Mouse (Mus musculus) adrenal gland, adult 8-10 months (tissue): ENCODE measurements around the gene Rtn1. TPM values are rescaled to one million over a fixed set of nuclear protein-coding genes. Genes with fewer than 3 reads are reported as not detected.

ENCODE experiments used
- DNase-seq: peaks from one replicate; pipeline ENCODE4 v3.0.0; 2022
- total RNA-seq, 4 experiments: library from RNA; stranded (reverse); gene quantifications; 2 replicates each; pipeline ENCODE4 v1.2.4; 2022

Gene Rtn1
- total RNA-seq, 4 experiments from 2014 or later = 29.4 to 51.8 (median 36.0) TPM

DNA sequence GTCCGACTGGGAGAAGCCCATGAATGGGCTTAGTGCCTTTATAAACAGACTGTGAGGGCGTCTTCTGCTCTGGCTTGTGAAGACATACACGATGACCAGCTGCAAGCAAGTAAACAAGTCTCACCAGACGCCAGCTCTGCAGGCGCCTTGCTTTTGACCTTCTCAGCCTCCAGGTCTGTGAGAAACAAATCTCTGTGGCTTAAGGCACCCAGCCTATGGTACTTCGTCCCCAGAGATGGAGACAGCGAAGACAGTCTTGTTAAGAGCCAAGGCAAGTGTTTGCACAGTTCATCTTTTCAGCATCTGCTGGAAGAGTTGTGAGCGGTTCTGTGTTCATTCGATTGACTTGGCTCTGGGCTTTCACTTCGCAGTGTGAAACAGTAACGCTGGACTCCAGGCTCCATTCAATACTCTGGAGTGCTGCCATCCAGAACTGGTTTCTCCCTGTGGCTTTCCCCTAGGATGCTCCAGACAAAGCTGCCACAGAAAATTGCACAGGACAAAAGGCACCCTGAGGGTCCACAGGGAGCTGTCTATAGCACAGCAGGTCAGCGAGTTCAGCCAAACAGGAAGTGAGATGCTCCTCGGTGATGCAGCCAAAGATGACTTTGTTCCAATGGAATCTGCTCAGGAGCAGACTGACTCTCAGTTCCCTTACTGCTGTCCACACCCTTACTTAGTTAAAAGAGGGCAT lies 135.0 kb downstream of the Rtn1 start:
- no peak for DNase-seq

DNA sequence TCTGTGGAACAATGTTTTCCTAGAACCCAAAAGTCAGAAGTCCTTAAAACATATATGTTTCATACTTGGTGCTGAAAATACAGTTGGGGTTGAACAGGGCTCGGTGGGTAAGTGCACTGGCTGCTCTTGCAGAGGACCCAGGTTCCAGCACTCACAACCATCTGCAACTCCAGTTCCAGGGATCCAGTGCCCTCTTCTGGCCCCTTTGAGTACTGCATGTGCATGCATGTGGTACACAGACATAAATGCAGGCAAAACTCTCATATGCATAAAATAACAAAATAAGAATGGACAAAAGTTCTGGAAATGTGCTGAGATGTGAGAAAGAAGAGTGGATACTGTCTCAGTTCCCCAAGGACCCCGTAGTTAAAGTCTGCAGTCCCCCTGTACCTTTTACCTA lies 141.2 kb downstream of the Rtn1 start:
- DNase-seq = no peak

DNA sequence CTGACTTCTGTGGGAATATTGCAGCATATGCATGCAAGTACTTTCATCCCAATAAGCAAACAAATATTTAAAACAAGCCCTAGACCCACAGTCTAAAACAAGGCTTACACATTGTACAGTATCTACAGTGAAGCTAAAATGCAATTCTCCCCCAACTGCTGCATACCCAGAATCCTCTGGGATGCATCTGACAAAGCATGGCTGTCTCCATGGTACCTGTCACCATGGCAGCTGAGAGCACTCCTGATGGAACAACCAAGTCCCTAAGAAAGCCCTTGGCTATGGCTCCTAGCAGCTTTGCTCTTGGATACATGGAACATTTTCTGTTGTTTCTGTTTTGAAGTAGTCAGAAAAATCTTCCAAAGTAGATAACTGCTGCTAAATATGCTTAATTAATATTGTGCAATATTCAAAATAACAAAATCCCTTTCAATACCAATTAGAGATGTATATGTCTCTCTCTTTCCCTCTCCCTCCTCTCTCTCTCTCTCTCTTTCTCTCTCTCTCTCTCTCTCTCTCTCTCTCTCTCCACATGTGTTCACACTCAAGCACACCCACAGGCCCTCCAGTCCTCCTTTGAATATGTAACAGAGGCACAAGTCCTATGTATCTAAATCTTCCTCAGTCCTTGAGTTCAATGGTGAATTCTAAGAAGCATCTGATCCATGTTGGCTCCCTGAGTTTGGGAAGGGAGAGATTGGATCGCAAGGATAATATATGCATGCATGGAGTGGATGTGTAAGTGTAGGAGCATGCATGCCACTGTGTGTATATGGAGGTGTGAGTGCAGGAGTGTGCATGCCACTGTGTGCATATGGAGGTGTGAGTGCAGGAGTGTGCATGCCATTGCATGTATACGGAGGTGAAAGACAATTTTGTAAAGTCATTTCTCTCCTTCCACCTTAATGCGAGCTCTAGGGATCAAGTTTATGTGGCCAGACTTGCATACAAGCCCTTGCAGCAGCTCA lies 143.3 kb downstream of the Rtn1 start:
- DNase-seq = no peak

DNA sequence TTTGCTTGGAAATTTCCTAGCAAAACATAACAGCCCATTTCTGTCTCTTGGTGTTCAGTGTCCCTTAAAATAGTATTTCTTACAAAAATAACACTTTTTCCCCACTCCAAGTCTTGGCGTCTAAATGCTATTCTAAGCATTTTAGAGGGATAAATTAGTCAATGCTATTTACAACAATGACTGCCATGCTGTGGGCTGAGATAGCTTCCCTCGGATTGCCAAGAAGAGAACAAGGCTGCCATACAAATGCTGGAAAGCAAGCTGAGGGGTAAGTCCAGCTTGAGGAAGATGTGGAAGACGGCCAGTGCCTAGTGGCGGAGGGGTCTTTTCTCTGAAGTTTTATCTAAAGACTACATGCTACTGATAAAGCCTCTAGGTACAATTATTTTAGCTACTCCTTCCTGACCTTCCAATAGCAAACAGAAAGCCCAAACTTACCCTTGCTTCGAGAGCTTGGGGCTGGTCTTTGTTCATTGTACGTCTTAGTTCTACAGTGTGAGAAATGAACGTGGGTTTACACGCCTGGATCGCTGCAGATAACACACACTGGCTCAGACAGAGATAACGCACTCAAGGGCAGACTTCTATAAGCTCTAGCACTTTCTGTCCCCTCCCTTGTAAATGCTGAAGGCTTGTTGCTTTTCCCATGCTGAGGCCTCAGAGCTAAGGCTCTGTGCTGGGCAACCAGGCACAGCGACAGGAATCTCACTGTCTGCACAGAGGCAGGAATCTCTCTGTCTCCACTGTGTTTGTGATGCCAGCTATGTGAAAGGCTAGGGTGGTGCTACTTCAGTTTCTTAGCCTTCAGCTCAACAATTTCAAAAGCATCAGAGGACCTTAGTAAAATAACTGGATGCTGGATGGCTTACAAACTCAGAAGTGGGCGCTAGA lies 145.4 kb downstream of the Rtn1 start:
- DNase-seq = no peak

DNA sequence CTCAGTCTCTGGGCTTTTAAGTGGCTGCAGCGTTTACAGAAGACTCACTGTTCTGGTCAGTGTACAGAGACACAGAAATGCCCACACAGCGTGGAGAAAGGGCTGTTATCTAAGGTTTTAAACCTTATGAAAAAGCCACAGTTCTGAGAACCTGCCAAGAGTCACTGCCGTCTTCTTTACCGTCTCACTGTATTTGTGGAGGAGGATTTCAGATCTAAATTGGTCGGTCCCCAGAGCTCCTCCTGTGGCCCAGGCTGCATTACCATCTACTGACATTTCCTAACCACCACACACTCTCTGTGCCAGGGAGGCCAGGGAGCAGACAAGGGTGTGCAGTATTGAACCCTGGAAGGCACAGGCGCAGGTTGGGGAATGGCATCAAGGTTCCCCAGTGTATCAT lies 151.9 kb downstream of the Rtn1 start:
- DNase-seq = no peak

DNA sequence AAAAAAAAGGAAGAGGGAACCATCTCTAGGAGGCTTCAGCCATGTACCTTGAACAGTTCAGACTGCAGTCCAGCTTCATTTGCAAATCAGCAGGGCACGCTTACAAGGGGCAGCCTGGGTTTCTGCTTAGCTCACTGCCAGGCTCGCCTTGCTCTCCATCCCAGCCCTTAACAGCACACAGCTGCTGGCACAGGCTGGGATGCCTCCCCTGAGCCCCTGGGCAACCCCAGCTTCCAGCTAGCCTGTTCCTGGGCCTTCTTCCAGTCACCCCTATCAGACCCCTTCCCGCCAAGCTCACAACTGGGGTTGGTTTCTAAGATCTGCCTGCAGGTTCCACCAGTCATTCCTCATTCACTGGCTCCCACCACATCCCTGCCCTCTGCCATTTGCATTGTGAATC lies 155.8 kb downstream of the Rtn1 start:
- no peak for DNase-seq

DNA sequence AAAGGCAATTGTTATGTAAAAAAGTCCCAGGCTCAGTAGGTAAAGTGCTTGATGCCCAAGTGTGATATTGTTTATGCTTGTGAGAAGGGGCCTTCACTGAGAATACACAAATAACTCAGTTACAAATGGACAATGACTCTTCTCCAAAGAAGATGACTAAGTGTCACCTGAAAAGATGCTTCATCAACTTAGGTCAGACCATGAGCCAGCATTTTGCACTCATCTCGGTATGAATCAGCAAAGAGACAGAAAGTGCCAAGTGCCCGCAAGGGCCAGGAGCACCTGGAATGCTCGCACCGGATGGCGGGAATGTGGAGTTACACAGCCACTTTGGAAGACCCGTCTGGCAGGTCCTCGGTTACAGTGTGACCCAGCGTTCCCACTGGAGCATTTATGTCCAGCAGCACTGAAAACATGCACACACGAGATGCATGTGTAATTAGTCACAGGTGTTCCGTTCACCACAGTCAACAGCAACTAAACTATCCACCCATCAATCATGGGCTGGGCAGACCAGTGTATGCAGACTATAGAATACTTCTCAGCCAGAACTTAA lies 156.9 kb downstream of the Rtn1 start:
- DNase-seq = no peak

DNA sequence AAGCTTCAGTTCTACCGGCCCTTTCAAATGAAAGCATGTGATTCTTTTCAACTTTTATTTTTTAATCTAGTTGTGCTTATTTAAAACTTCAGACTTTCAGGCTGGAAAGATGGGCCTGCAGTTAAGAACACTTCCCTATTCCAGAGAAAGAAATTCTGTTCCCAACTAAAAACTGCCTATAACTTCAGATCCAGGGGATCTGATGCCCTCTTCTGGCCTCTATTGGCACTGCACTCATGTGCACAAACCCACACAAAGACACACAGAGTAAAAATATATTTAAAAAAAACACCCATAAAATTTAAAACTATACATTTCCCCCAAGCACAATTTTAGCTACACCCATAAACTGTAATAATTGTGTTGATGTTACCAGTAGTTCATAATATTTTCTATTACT lies 163.9 kb downstream of the Rtn1 start:
- no peak for DNase-seq

DNA sequence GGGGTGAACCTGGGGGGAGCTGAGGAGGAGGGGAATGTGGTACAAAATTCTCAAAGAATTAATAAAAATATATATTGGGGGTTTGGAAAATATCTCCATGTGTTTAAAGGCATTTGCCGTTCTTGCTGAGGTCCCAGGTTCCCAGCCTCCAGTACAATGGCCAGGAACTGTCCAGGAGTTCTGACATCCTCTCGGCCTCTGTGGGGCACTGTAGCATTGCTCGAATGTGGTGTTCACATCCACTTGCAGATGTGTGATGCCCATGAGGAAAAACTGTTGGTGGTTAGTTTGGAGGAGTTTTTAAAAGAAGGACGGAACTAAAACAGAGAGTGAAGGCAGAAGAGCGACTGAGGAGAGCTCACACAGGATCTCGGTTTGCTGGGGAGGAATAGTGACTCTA lies 166.0 kb downstream of the Rtn1 start:
- DNase-seq = no peak

DNA sequence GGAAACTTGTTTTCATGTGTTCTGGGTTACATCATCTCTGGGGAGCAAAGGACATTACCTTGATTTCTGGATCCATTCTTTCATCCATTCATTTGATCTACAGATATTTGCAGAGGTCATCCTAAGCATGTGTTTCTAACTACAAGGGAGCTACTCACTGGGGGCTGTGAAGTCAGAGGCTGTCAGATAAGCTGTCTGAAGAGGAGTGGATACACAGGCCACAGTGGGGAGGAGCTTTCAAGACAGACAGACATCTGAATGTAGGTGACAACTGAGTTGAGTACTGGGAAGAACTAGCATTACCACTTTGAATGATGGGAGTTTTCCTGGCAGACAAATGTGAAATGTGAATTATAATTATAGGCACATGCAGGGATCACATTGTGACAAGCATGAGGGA lies 168.3 kb downstream of the Rtn1 start:
- no peak for DNase-seq

DNA sequence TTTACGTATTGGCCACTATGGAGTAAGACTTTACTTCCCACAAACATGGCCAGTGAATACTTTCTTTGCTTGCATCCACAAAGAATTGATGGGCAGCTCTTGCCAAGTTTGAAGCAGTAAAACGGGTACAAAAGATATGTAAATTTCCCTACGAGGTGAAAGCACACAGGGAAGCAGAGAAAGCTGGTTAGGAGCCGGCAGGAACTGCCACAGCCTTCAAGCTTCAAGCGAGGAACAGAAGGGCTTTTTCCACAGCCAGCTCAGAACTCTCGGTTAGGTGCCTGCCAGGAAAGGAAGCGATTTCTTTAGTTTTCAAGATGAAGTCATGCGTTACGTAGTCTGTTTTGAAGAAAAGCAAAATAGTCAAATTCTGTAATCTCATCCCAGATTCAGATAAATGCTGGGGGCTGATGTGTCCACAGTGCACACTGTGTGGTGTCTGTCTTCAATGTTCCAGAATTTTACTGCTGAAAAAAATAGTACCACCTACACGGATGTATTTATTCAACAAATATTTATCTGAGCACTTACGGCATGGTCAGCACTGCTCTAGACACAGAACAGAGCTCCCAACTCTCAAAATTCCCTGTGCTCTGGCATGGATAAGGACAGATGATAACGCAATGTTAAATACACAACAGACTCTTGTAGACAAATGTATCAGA lies 169.5 kb downstream of the Rtn1 start:
- DNase-seq = no peak

DNA sequence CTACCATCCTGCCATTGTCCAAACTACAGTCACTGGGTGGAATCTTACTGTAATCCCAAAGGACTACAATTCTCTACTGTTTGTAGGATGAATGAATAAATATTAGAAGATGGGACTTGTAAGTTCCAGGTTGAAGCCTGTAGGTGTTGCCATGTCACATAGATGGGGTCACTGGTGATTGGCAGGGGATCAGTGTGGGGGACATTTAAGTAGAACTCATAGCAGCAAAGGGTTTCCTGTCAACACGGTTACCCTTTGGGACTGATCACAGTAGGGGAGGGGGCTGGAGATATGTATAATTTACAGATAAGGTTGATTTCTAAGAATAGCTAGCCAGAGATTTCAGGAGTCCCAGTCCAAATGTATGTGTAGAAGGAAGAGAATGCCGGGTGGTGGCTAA lies 171.6 kb downstream of the Rtn1 start:
- DNase-seq = no peak

DNA sequence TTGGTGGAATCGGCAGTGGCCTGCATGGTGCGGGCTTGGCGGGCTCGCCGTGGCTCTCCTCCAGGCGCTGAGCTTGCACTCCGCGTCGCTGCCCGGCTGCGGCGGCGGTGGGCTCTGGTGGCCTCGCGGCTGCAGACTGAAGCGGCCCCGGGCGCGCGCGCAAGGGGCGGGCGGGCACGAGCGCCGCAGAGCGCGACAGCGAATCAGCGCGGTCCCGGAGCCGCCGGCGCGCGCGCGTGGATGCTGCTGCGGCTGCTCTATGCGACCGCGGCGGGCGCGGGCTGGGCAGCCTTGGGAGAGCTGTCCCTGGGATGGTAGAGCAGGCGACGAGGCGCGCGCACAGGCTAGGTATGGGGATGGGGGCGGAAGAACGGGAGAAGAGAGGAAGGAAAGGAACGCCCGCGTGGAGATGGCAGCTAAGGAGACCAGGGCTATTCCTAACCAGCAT lies 172.3 kb downstream of the Rtn1 start:
- no peak for DNase-seq

DNA sequence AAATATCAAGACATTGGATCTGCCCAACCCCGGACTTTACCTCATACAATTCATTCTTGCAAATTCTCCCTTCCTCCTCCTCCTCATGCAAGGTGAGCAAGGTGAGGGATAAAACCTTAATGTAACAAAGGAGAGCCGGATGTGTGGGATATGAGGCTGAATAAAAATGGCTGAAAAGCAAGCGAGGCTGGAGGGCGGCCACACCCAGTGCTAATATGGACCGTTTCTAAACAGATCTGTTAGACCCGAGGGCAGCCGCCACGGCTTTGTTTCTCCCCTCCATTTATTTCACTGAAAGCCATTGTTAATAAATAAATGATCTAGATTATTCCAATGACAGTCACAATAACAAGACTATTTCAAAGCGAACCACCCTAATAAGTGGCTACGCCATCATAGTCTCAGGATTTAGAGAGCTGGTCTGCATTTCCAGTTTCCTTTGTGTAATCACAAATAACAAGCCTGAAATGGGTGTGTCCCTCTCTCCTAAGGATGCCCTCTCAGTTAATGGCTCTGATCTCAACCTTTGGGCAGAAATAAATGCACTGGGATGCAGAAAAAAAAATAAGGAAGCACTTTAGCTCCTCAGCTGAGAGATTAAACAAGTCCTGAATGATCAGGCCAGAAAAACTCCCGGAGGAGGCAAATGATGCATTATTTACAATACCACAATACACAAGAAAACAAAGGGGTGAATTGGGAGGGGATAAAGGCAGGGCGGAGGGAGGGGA lies 173.1 kb downstream of the Rtn1 start:
- DNase-seq = no peak

DNA sequence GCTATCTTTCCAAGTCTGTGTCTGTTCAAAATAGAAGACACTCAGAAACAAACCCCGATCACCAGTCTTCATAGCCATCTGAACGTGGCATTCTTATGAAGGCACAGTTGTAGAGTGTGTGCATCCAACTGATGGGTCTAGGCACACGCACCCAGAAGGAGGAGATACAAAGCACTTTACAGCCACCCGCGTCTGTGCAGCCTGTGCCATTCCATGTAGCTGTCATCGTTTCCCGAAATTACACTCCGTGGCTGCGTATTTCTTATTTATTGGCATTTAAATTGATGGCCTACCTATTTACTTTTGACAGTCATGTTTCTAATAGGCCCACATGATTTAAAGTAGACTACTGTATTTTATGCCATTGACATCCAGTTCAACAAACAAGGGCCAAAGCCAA lies 173.9 kb downstream of the Rtn1 start:
- no peak for DNase-seq

DNA sequence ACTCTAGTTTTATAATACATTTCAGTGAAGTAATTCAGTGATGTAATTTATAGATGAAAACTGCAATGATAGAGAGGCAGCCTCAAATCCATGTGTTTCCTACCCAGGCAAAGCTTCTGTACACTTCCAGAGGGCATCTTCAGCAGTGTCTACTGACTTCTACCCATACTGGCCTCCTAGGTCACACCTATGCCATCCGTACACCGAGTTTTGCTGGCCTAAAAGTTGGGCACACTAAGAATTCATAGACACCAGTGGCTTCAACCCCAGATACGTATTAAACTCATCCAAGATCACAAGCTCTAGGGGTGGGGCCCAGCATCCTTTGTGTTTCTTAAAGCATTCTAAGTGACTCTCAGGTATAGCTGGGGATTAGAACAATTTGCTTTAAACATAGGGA lies 174.7 kb downstream of the Rtn1 start:
- no peak for DNase-seq

DNA sequence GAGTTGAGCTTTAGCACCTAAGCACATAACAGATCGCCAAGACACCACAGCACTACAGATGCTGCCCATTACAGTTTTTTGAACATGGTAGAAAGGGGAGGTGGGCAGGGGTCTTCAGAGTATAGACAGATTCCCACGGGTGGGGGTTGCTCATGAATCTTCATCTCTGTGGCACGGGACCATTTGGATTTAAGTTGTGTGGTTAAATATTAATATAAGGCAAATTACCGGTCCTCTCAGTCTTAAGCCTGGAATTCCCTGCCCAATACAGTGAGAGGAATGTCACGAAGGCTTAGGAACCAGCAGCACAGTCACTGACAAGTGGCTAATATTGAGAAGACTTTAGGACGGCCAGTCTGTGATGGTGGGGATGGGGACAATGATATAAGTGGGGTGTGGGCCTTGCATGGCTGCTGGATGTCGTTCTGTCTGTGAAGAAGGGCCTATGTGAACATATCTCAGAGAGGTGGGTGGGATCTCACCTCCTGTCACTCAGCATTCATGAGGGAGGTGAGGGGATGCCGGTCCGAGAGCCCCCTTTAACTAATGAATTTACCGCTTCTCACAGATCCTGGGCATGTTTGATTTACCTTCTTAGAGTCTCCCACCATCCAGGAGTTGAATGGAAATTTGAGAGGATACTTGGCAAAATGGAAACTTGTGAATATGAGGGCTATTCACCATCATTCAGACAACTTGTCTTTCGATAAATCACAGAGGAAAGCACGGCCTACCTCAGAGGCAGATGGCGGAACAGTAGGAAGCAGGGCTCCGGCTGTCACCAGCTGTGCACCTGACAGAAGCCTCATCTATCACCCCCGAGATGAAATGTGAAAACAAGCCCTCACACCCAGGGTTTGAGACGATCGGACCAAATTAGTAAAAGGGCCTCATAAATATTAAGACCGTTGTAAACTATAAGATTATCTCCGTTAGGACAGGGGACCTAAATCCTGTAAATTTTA lies 175.7 kb downstream of the Rtn1 start:
- DNase-seq = no peak

DNA sequence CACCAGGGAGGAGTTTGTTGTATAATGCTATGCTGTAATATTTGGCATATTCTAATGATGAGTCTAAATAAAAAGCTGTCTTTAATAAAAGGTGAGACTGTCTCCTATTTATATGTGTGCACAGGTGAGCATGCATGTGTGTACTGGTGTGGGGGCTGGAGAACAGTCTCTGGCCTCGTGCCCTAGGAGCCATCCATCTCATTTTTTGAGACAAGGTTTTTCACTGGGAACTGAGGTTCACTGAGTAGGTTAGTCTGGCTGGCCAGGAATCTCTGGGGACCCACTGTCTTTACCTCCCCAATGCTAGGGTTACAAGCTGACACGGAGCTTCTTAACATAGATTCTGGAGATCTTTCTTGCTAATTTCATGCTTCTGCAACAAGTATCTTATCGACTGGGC lies 176.7 kb downstream of the Rtn1 start:
- no peak for DNase-seq

DNA sequence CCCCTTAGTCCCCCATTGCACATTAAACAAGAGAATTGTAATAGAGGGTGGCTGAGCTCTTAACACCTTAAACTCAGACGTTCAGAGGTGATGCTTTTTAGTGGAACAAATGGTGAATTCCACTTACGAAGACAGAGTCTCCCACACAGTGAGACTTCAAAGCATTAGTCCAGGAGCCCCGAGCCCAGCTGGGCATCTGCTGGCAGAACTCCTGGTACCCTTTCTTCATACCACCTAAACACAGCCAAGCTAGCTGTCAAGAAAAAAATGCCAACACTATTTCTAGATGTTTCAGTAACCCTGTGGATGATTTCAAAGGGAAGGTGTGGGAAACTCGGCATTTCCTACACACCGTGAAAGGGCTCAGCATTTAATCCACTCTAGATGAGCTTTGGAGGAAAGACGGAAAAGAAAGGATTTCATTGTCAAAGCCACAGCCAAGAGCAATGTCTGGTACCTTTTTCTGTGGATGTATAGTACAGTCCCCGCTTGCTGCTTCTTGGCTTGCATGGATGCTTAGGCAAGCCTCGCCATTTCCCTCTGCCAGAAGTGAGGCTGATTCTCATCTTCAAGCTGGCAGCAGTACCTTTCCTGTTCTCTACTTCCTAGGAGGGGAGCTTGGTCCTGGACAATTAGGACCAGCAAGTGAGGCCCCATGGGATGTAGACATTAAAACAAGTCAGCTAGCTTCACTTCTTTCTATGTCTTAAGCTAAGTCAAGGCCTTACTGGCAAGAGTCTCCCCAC lies 179.2 kb downstream of the Rtn1 start:
- DNase-seq = no peak
